Mouse (Mus musculus): ENCODE results near the gene Pcnx3.

The Pcnx3 gene

GRCm38 (mm10) chr19:5688200-5689087 lies at the start of gene Pcnx3, which contains the start of gene Map3k11:
Pcnx3 (minus strand) TSS chr19:5688908.
Map3k11 (plus strand) TSS chr19:5688742.
- peak; percentile 99 for DNase-seq (ENCODE audit: low read depth, low spot score)

GRCm38 (mm10) chr19:5734325-5734724 lies 45.6 kb upstream of the Pcnx3 start:
- DNase-seq (ENCODE audit: low read depth, low spot score), result no peak

DNA sequence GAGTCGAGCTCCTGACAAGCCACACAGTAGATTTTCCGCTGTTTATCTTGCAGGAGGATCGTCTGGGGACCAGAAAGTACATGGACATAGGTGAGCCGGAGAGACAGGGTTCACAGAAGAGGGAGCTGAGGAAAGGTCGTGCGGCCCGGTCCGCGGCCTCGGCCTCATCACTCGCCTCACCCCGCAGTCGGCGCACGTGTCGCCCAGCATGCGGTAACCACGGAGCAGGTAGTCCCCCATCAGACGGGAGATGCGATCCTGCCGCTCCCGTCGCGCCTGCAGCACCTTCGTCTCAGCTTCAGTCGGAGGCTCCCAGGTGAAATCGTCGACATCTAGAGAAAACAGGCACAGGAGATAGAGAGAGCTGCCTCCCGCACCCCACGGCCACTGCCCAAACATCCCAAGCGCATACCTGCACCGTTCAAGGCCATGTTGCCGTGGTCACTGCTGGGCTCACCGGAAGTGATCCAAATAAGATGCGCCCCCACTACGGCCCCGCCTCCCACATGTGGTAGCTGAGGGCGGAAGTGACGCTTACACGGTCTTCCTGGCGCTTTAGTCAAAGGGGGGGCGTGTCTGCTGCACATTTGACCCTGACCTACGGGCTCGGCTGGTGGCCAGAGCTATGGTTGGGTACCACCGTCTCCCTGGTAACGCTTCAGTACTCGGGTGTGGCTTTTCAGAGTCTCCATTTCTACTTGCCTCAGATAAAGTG lies 42.7 kb upstream of the Pcnx3 start:
- peak; percentile 91 for DNase-seq (ENCODE audit: low read depth, low spot score)

DNA sequence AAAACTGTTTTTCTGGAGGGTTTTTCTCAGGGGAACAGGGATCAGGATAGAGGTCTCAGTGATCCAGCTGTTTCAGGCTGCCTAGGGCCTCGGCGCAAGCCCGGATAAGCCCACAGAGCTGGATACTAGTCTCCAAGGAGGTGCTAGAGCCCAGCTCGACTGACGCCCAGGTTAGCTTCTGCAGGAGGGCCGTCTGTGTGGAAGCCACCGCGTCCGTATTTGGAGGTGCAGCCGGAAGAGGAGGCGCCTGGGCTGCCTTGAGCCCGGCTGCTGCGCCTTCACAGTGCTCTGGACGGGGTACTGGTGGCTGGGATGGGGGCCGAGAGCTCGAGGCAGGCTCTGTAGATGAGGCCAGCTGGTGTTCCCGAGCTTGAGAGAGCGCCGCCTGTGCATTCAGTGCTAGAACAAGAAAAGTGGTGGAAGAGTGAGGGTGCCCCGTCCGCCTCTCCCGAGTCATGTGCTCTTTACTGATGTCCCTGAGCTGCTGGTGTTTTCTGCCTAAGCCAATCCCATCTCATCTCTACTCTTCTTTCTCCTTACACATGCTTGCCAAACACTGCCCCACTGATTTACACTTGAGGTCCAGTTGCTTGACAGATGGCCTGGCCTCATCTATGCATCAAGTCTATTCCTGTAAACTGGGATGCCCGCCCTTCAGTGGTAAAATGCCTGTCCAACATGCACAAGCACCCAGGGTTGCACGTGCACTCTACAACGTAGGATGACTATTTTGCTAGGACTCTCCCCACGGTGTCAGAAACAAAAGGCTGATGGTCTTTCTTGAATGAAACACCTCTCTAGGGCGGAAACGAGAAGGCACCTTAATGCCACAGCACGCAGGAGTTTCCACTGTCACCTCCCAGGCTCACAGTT lies 41.8 kb upstream of the Pcnx3 start:
- no peak for DNase-seq (ENCODE audit: low read depth, low spot score)

GRCm38 (mm10) chr19:5729444-5729815 lies 40.7 kb upstream of the Pcnx3 start, which contains the start of gene Fam89b:
Fam89b (minus strand) TSS chr19:5729653.
- DNase-seq (ENCODE audit: low read depth, low spot score), result peak; percentile 84

GRCm38 (mm10) chr19:5728631-5729443 lies 40.1 kb upstream of the Pcnx3 start:
- no peak for DNase-seq (ENCODE audit: low read depth, low spot score)

DNA sequence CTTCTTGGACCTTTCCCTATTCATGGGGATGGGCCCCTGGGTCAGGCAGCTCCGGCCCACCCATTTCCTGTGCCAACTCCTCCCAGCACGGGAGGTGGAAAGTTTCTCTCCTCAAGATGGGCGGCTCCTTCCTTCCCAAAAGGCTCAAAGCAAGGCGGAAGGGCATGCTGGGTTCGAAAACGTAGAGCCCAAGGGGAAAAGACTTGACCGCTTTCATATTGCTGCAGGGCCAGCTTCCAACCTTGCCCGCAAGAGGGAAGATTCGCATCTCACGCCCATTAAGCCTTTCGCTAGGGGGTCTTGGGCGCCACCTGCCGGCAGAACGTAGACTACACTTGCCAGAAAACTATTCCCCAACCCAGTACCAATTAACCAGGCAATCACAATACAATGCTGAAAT lies 39.0 kb upstream of the Pcnx3 start:
- DNase-seq (ENCODE audit: low read depth, low spot score), result peak; percentile 85

GRCm38 (mm10) chr19:5726961-5727578 lies 38.4 kb upstream of the Pcnx3 start:
- DNase-seq (ENCODE audit: low read depth, low spot score), result peak; percentile 92

GRCm38 (mm10) chr19:5725767-5726515 lies 37.2 kb upstream of the Pcnx3 start, which contains the start of gene Ehbp1l1:
Ehbp1l1 (minus strand) TSS chr19:5726317.
- peak; percentile 85 for DNase-seq (ENCODE audit: low read depth, low spot score)

GRCm38 (mm10) chr19:5725029-5725707 lies 36.5 kb upstream of the Pcnx3 start:
- DNase-seq (ENCODE audit: low read depth, low spot score), result no peak

- DNase-seq (ENCODE audit: low read depth, low spot score), result peak; percentile 79
Measured at GRCm38 (mm10) chr19:5724549-5724941, 35.8 kb upstream of the Pcnx3 start.

DNA sequence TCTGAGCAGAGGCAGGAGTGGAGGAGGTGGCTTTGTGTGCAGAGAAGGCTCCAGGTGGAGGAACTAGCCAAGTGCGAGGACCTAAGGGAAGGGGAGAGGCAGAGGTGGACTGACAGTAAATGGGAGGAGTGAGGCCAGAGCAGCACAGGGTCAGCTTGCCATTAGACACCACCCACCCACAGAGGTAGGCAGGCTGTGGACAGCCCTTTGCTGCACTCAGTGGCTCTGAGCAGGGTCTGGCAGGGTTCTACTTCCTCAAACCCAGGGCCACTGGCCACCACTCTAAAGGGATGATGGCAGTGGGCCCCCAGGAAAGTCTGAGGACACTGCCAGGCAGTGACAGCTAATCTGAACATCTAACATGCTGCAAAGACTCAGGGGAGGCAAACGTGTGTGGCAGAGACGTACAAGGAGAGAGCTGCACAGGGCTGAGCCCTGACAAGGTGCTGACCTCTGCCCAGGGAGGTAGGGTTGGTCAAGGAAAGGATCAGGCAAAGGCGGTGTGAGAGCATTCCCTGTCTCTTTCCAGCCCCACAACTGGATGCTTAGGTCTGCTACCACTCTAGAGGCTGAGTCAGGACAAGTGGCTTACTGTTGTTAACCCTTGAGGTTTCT lies 35.3 kb upstream of the Pcnx3 start:
- DNase-seq (ENCODE audit: low read depth, low spot score), result no peak

- no peak for DNase-seq (ENCODE audit: low read depth, low spot score)
Measured at GRCm38 (mm10) chr19:5722848-5723425, 34.2 kb upstream of the Pcnx3 start.

DNA sequence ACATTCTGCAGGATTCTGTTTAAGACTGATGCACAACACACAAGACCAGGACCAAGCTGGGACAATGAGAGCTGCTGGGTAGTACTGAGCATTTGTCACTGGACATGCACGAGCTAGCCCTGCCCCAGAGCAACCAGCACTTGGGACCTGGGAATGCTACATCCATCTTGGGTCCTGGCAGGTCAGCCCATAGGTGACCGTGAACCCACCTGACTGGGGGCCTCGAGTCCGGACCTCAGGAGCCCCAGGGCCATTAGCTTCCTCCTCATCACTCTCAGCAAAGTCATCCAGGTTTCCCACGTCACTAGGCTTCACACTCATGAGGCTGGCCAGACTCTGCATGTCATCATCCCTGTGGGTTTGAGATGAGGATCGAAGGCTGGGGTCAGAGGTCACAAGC lies 32.5 kb upstream of the Pcnx3 start:
- no peak for DNase-seq (ENCODE audit: low read depth, low spot score)

DNA sequence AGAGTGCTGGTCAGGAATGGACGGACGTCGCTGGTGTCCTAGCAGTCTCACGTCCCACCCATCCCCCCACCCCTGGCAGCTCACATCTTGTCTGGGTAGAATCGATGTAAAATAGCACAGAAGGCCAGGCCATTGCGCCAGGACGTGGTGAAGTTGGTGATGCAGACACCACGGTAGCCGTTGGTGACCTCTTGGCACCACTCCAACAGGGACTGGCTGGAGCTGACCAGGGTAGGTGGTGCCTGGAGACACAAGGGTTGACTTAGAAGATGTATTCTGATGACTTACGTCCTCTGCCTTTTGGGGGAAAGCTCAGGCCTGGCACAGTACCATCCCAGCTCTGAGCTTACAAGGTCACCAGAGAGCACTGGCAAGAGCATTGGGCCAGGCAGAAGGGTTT lies 28.2 kb upstream of the Pcnx3 start:
- no peak for DNase-seq (ENCODE audit: low read depth, low spot score)

DNA sequence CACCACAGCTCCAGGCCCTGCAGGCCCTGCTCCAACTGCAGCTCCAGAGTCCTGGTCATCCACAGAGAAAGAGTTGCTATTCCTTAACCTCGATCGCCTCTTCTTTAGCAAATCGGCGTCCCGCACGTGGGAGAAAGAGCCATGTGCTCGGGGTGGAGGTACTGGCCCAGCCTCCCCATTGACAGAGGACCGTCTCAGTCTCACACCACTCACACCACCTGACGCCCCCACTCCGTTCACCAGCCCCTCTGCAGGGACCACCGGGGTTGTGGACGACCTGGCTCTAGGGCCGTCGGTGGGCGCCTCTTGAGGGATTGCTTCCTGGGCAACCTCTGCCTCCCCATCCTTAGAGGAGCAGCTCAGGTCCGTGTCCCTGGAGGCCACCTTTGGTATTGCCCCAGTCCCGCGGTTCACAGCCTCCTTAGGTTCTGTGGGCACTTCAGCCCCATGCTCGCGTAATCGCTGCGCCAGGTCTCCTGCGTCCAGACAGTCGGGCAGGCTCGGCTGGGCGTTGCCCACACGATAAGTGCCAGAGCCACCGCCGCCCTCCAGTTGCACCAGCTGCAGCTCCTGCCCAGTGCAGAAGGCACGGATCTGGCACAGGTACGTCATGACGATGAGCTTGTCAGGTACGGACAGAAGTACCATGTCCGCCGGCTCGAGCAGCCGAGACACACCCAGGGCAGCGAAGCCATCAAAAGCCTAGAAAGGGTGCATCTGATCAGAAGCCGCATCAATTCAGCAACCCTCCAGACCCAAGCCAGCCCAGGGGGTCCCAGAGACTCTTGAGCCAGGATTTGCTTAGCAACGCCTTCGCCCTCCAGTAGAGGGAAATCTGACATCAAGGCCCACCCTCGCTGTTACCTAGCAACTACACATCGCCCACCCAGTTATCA lies 27.3 kb upstream of the Pcnx3 start:
- no peak for DNase-seq (ENCODE audit: low read depth, low spot score)

DNA sequence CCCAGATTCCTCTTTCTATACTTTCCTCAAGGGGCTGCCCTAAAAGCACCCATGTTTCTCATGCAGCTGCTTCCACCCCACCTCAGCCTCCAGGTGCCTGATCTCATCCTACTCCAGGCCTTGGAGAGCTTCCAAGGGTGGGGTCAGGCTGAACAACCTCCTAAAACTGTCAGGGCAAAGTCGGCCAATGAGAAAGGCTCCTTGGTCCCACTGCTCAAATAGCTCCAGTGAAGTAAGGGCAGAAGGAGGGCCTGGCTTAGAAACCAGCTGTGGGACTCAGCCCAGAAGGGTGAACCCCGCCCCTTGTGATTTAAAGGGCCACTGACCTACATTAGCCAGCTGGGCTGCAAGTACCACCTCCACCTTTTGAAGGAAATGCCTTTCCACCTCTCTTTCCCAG lies 25.0 kb upstream of the Pcnx3 start:
- DNase-seq (ENCODE audit: low read depth, low spot score), result no peak

All from CD4-positive helper T cell, adult 2 months (primary cell).